ENCODE assay signal across 9 mouse cellular contexts in the genomic region with DNA sequence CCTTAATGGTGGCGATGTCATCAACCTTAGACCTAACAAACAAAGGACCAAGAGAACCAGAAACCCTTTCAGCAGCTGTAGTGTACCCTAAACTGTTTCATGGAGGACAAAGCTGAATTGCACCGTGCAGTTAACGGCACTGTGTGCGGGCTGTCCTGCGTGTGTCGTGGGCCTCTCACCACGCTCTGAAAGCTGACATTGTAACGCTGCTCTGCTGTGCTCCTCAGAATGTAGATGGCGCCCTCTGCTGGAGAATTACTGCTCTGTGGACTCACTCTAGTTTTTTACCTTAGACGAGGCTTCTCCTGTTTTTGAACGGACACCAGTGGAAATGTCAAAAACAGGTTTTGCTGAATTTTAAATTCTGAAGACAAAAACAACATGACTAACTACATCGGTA. TPM values are rescaled to one million over a fixed set of nuclear protein-coding genes. Genes with fewer than 3 reads are reported as not detected.
DNase-seq lines count a peak whose midpoint lies in the region; ATAC-seq lines count a peak whose summit lies in the region.
"Had no signal": no experiment of that assay in that cellular context is flagged by ENCODE, and none has a peak within 500 bp of the region (broad histone marks: within the 10 kb centered on the region; RNA-seq: fewer than 3 reads in every experiment).

No protein-coding gene starts in this region.

- no peak overlapping the region for H3K4me3 ChIP-seq in liver, embryonic 13.5 days (replicated peaks)
- H3K4me3 ChIP-seq in stomach, embryonic 16.5 days (replicated peaks; ENCODE audit: low read length): no peak overlapping the region
- H3K4me3 ChIP-seq: erythroblast, embryonic 14.5 days had no signal

- H3K4me1 ChIP-seq in liver, embryonic 13.5 days (replicated peaks): no peaks in the 10 kb centered on the region
- H3K4me1 ChIP-seq in stomach, embryonic 16.5 days (ENCODE audit: control insufficient read depth, insufficient read depth, low read length): no peaks in the 10 kb centered on the region

- DNase-seq in A20 (ENCODE audit: low read depth, low spot score): peak; percentile 76
- peak; percentile 38 for DNase-seq in adrenal gland, adult 8-10 months
- peak; percentile 63 for DNase-seq in embryo, embryonic 11.5 days (ENCODE audit: low read depth, low spot score)
- peak; percentile 17 to 70 for DNase-seq in heart, adult 9 months (ENCODE audit: low spot score in 2 of 2)
- DNase-seq in kidney, postnatal 10 days: peak; percentile 91
- peak; percentile 52 for DNase-seq in liver, embryonic 13.5 days
- DNase-seq in neural tube, embryonic 10.5 days (ENCODE audit: extremely low spot score, low spot score): peak; percentile 77

- no peak overlapping the region for H3K9ac ChIP-seq in liver, embryonic 13.5 days
- H3K9ac ChIP-seq in stomach, embryonic 16.5 days (ENCODE audit: low read length): no peak overlapping the region

- H3K27me3 ChIP-seq in liver, embryonic 13.5 days: no peaks in the 10 kb centered on the region
- no peaks in the 10 kb centered on the region for H3K27me3 ChIP-seq in stomach, embryonic 16.5 days (ENCODE audit: control insufficient read depth, insufficient read depth, low read length)

- H3K36me3 ChIP-seq in liver, embryonic 13.5 days: peaks cover 50% of the 10 kb centered on the region
- H3K36me3 ChIP-seq in stomach, embryonic 16.5 days (ENCODE audit: control insufficient read depth, insufficient read depth, low read length): peaks cover 3% of the 10 kb centered on the region; the same call in 1 of the 2 replicates

- H3K27ac ChIP-seq in liver, embryonic 13.5 days: no peak overlapping the region
- no peak overlapping the region for H3K27ac ChIP-seq in stomach, embryonic 16.5 days (ENCODE audit: low read length)

- no peak overlapping the region for H3K4me2 ChIP-seq in liver, embryonic 13.5 days
- H3K4me2 ChIP-seq in stomach, embryonic 16.5 days (ENCODE audit: low read depth, low read length): no peak overlapping the region

- WGBS in liver, embryonic 13.5 days (ENCODE audit: insufficient replicate concordance): 38% methylated on average over 12 of the region's 12 CpGs
- WGBS in stomach, embryonic 16.5 days: 28% methylated on average over 12 of the region's 12 CpGs

- peak; percentile 51; the same call in 1 of the 2 replicates for ATAC-seq in liver, embryonic 13.5 days (ENCODE audit: low read depth)
- peak; percentile 72 for ATAC-seq in stomach, embryonic 16.5 days (ENCODE audit: insufficient read depth, low FRiP score)

- no peaks in the 10 kb centered on the region for H3K9me3 ChIP-seq in liver, embryonic 13.5 days (replicated peaks)
- H3K9me3 ChIP-seq in stomach, embryonic 16.5 days (replicated peaks; ENCODE audit: control insufficient read depth, low read length): no peaks in the 10 kb centered on the region

RNA-seq across cellular contexts. Expression of a gene that starts 18.3 kb away (rescaled TPM):
- 10 to 100 TPM; 13.0 to 17.2 (median 14.7) TPM for total RNA-seq in adrenal gland, adult 8-10 months (2022)
- polyA plus RNA-seq in liver, embryonic 13.5 days (2015; fragmentation: Nextera tagmentation; extraction: Ambion mirVana): 63.2 and 72.5 TPM in 2 replicates
- polyA plus RNA-seq in stomach, embryonic 16.5 days (2015; fragmentation: Nextera tagmentation; extraction: Ambion mirVana): 82.4 and 88.2 TPM in 2 replicates

RNA-seq across cellular contexts. Expression of a gene that starts 19.6 kb away (rescaled TPM):
- 10 to 100 TPM; 14.0 to 16.8 (median 15.0) TPM for total RNA-seq in adrenal gland, adult 8-10 months (2022)
- 4.8 and 5.6 TPM in 2 replicates for polyA plus RNA-seq in liver, embryonic 13.5 days (2015; fragmentation: Nextera tagmentation; extraction: Ambion mirVana)
- polyA plus RNA-seq in stomach, embryonic 16.5 days (2015; fragmentation: Nextera tagmentation; extraction: Ambion mirVana): 26.2 and 26.4 TPM in 2 replicates

Comparison
In these comparisons a context has a peak if more than half of its experiments do, and no peak if none do; other contexts are left out.
1. DNase-seq: peak in every context shown above with its lines; median percentile 91 in kidney, postnatal 10 days; 77 in neural tube, embryonic 10.5 days; 76 in A20; 63 in embryo, embryonic 11.5 days; 52 in liver, embryonic 13.5 days; 44 in heart, adult 9 months; 38 in adrenal gland, adult 8-10 months.